Mouse (Mus musculus) megakaryocyte, embryonic 14.5 days (primary cell): ENCODE measurements around the gene Ccdc33.

Experiments used
- FLI1 ChIP-seq: IDR thresholded peaks from 2 replicates; pipeline ENCODE4 v1.6.1; 2012; ENCODE audit warnings: low read length, inconsistent platforms, mixed read lengths
- GATA1 ChIP-seq: IDR thresholded peaks from 3 replicates; pipeline ENCODE4 v1.6.1; 2012; ENCODE audit warnings: mixed read lengths, low read length, inconsistent platforms, borderline replicate concordance

GRCm38 (mm10) chr9:57999676-58000075 lies 118.9 kb downstream of the Ccdc33 start:
- TF ChIP-seq GATA1 (no peak), FLI1 (no peak)
